Mouse (Mus musculus) hindbrain, embryonic 15.5 days (tissue): Measurements from ENCODE around the gene Agpat1. TPM values are rescaled to one million over a fixed set of nuclear protein-coding genes. Genes with fewer than 3 reads are reported as not detected.

Experiments used
- ATAC-seq: fragments of 200-750 bp; cut with Nextera tagmentation; 2 replicates; pipeline ENCODE4 v1.8.0; 2017; ENCODE audit warnings: low read depth, moderate number of reproducible peaks, moderate TSS enrichment; ENCODE audit not compliant: low FRiP score
- H3K27ac ChIP-seq: fragments of 300-500 bp; sonication (generic); replicated peaks from 2 replicates; pipeline ENCODE4 v1.5.1; 2015; ENCODE audit warnings: mild to moderate bottlenecking, inconsistent platforms
- H3K27me3 ChIP-seq: fragments of 300-500 bp; sonication (generic); 2 replicates; pipeline ENCODE4 v1.6.1; 2015; ENCODE audit warnings: control low read depth, inconsistent platforms
- H3K36me3 ChIP-seq: fragments of 300-500 bp; sonication (generic); 2 replicates; pipeline ENCODE4 v1.6.1; 2015; ENCODE audit warnings: control low read depth, inconsistent platforms
- H3K4me1 ChIP-seq: fragments of 300-500 bp; sonication (generic); replicated peaks from 2 replicates; pipeline ENCODE4 v1.6.1; 2015; ENCODE audit warnings: control low read depth, inconsistent platforms
- H3K4me2 ChIP-seq: fragments of 300-500 bp; sonication (generic); 2 replicates; pipeline ENCODE4 v1.6.1; 2015; ENCODE audit warnings: moderate library complexity, mild to moderate bottlenecking, inconsistent platforms
- H3K4me3 ChIP-seq: fragments of 300-500 bp; sonication (generic); 2 replicates; pipeline ENCODE4 v1.5.1; 2015; ENCODE audit warnings: mild to moderate bottlenecking, inconsistent platforms
- H3K9ac ChIP-seq: fragments of 300-500 bp; sonication (generic); 2 replicates; pipeline ENCODE4 v1.6.1; 2015; ENCODE audit warnings: inconsistent platforms
- H3K9me3 ChIP-seq: fragments of 300-500 bp; sonication (generic); 2 replicates; pipeline ENCODE4 v1.6.1; 2016; ENCODE audit warnings: control low read depth, inconsistent platforms
- WGBS: fragments of 180-500 bp; shearing (Covaris S2); methylation state at CpG from one replicate; pipeline ENCODE4 v1.1.7; 2015; 5-methylcytosine and 5-hydroxymethylcytosine counted together
- polyA plus RNA-seq: library from polyadenylated mRNA; unstranded; fragments of >200 nt; fragmentation: Nextera tagmentation; extraction: Ambion mirVana; gene quantifications from 2 replicates; pipeline ENCODE4 v1.2.1, GENCODE M21; 2015

The Agpat1 gene
- polyA plus RNA-seq, 1 experiment from 2014 or later = 142 TPM

GRCm38 (mm10) chr17:34643944-34644343 is 39.9 kb downstream of the Agpat1 start:
- Histone ChIP-seq H3K36me3 (peaks cover 2% of the 10 kb centered on the region), H3K4me1 (peaks cover 40% of the 10 kb centered on the region), H3K4me2 (no peak overlapping the region), H3K4me3 (no peak overlapping the region), H3K9ac (no peak overlapping the region), H3K27me3 (no peaks in the 10 kb centered on the region), H3K9me3 (no peaks in the 10 kb centered on the region), H3K27ac (peak overlapping the region; percentile 61; the same call in 1 of the 2 replicates)
- WGBS = 86% methylated on average over 10 of the region's 10 CpGs
- no peak for ATAC-seq

GRCm38 (mm10) chr17:34644608-34645007 is 40.5 kb downstream of the Agpat1 start, which contains the start of gene Fkbpl:
Fkbpl (plus strand) TSS chr17:34644764.
- Histone ChIP-seq H3K4me1 (peaks cover 40% of the 10 kb centered on the region), H3K9me3 (no peaks in the 10 kb centered on the region), H3K4me2 (peak within 1 kb of the TSS; percentile 69), H3K27ac (peak within 1 kb of the TSS; percentile 80), H3K36me3 (peaks cover 8% of the 10 kb centered on the region), H3K27me3 (no peaks in the 10 kb centered on the region), H3K9ac (peak within 1 kb of the TSS; percentile 78), H3K4me3 (peak within 1 kb of the TSS; percentile 65)
- peak; percentile 78 for ATAC-seq
- WGBS = under 1% methylated on average over 16 of the region's 16 CpGs

- peaks cover 40% of the 10 kb centered on the region for H3K4me1 ChIP-seq
- 45% methylated on average over 10 of the region's 10 CpGs for WGBS
- ATAC-seq = no peak
Observed at GRCm38 (mm10) chr17:34645256-34645829, 41.3 kb downstream of the Agpat1 start.

GRCm38 (mm10) chr17:34645831-34646511 is 41.9 kb downstream of the Agpat1 start:
- H3K9me3 ChIP-seq = no peaks in the 10 kb centered on the region
- no peaks in the 10 kb centered on the region for H3K27me3 ChIP-seq
- no peak for ATAC-seq
- no peak overlapping the region for H3K9ac ChIP-seq
- WGBS = 87% methylated on average over 30 of the region's 30 CpGs
- peak overlapping the region; percentile 100; the same call in 1 of the 2 replicates for H3K4me3 ChIP-seq
- H3K4me1 ChIP-seq = peaks cover 37% of the 10 kb centered on the region
- H3K4me2 ChIP-seq = peak overlapping the region; percentile 93
- peaks cover 22% of the 10 kb centered on the region for H3K36me3 ChIP-seq
- H3K27ac ChIP-seq = no peak overlapping the region

More at GRCm38 (mm10) chr17:34645256-34645829, 41.3 kb downstream of the Agpat1 start:
- H3K27me3 ChIP-seq = no peaks in the 10 kb centered on the region
- peak overlapping the region; percentile 69 for H3K4me2 ChIP-seq
- H3K36me3 ChIP-seq = peaks cover 16% of the 10 kb centered on the region
- peak overlapping the region; percentile 65 for H3K4me3 ChIP-seq
- H3K9ac ChIP-seq = peak overlapping the region; percentile 78
- H3K27ac ChIP-seq = peak overlapping the region; percentile 80; the same call in 1 of the 2 replicates
- H3K9me3 ChIP-seq = no peaks in the 10 kb centered on the region

- Histone ChIP-seq H3K27ac (peak within 1 kb of the TSS; percentile 90), H3K36me3 (peaks cover 33% of the 10 kb centered on the region), H3K9ac (peak within 1 kb of the TSS; percentile 97), H3K4me2 (peak within 1 kb of the TSS; percentile 93), H3K27me3 (no peaks in the 10 kb centered on the region), H3K4me1 (peaks cover 31% of the 10 kb centered on the region), H3K4me3 (peak within 1 kb of the TSS; percentile 100), H3K9me3 (no peaks in the 10 kb centered on the region)
- WGBS = 1% methylated on average over 66 of the region's 66 CpGs
- peak; percentile 96 for ATAC-seq
Observed at GRCm38 (mm10) chr17:34646906-34647787, 43.1 kb downstream of the Agpat1 start, which contains the start of gene Atf6b. Atf6b (plus strand) TSS chr17:34647146.

- 88% methylated on average over 16 of the region's 16 CpGs for WGBS
- H3K4me2 ChIP-seq = peak overlapping the region; percentile 93
- H3K9me3 ChIP-seq = no peaks in the 10 kb centered on the region
- ATAC-seq = no peak
- H3K9ac ChIP-seq = no peak overlapping the region
- no peaks in the 10 kb centered on the region for H3K27me3 ChIP-seq
- H3K36me3 ChIP-seq = peaks cover 44% of the 10 kb centered on the region
- H3K27ac ChIP-seq = no peak overlapping the region
- peaks cover 31% of the 10 kb centered on the region for H3K4me1 ChIP-seq
- H3K4me3 ChIP-seq = peak overlapping the region; percentile 100
Observed at GRCm38 (mm10) chr17:34648141-34648890, 44.3 kb downstream of the Agpat1 start.

- Histone ChIP-seq H3K27me3 (no peaks in the 10 kb centered on the region), H3K9ac (no peak overlapping the region), H3K4me2 (no peak overlapping the region), H3K27ac (no peak overlapping the region), H3K9me3 (no peaks in the 10 kb centered on the region), H3K36me3 (peaks cover 54% of the 10 kb centered on the region), H3K4me3 (no peak overlapping the region), H3K4me1 (peaks cover 31% of the 10 kb centered on the region)
- no peak for ATAC-seq
- WGBS = 88% methylated on average over 18 of the region's 18 CpGs
Observed at GRCm38 (mm10) chr17:34649106-34649864, 45.2 kb downstream of the Agpat1 start.

- no peak overlapping the region for H3K9ac ChIP-seq
- no peak overlapping the region for H3K27ac ChIP-seq
- no peaks in the 10 kb centered on the region for H3K27me3 ChIP-seq
- H3K36me3 ChIP-seq = peaks cover 54% of the 10 kb centered on the region
- ATAC-seq = no peak
- no peaks in the 10 kb centered on the region for H3K9me3 ChIP-seq
- WGBS = 93% methylated on average over 14 of the region's 14 CpGs
- no peak overlapping the region for H3K4me2 ChIP-seq
- no peak overlapping the region for H3K4me3 ChIP-seq
- H3K4me1 ChIP-seq = peaks cover 30% of the 10 kb centered on the region
Observed at GRCm38 (mm10) chr17:34650781-34651180, 46.7 kb downstream of the Agpat1 start.

- Histone ChIP-seq H3K4me1 (peaks cover 27% of the 10 kb centered on the region), H3K4me2 (no peak overlapping the region), H3K9ac (no peak overlapping the region), H3K36me3 (peaks cover 54% of the 10 kb centered on the region), H3K27me3 (no peaks in the 10 kb centered on the region), H3K27ac (no peak overlapping the region), H3K9me3 (no peaks in the 10 kb centered on the region), H3K4me3 (no peak overlapping the region)
- WGBS = 52% methylated on average over 19 of the region's 19 CpGs
- ATAC-seq = no peak
Observed at GRCm38 (mm10) chr17:34651507-34652221, 47.6 kb downstream of the Agpat1 start.

GRCm38 (mm10) chr17:34652546-34652945 is 48.5 kb downstream of the Agpat1 start:
- Histone ChIP-seq H3K27me3 (no peaks in the 10 kb centered on the region), H3K4me2 (no peak overlapping the region), H3K9me3 (no peaks in the 10 kb centered on the region), H3K4me1 (peaks cover 25% of the 10 kb centered on the region), H3K4me3 (no peak overlapping the region), H3K27ac (no peak overlapping the region), H3K36me3 (peaks cover 54% of the 10 kb centered on the region), H3K9ac (no peak overlapping the region)
- WGBS = 89% methylated on average over 10 of the region's 10 CpGs
- ATAC-seq = no peak
